Mouse (Mus musculus) megakaryocyte, embryonic 14.5 days (primary cell): ENCODE results near the gene Rpe. TPM values are rescaled to one million over a fixed set of nuclear protein-coding genes. Genes with fewer than 3 reads are reported as not detected.
"Not testable (repeated sequence)": the region's sequence is repeated elsewhere in the genome, so short reads cannot be mapped to it uniquely, and the experiment has no call there.

ENCODE experiments used
- H3K27me3 ChIP-seq: replicated peaks from 2 replicates; pipeline ENCODE3; 2012; ENCODE audit warnings: inconsistent platforms
- H3K36me3 ChIP-seq: replicated peaks from 2 replicates; pipeline ENCODE3; 2012; ENCODE audit warnings: low read length, inconsistent platforms, mixed read lengths
- H3K4me1 ChIP-seq: 2 replicates; pipeline ENCODE4 v1.6.1; 2012; ENCODE audit warnings: inconsistent platforms
- H3K4me3 ChIP-seq: replicated peaks from 2 replicates; pipeline ENCODE3; 2012; ENCODE audit warnings: moderate library complexity, mild to moderate bottlenecking, inconsistent platforms
- H3K9me3 ChIP-seq: 2 replicates; pipeline ENCODE4 v1.6.1; 2012; ENCODE audit warnings: inconsistent platforms
- FLI1 ChIP-seq: IDR thresholded peaks from 2 replicates; pipeline ENCODE4 v1.6.1; 2012; ENCODE audit warnings: low read length, inconsistent platforms, mixed read lengths
- GATA1 ChIP-seq: IDR thresholded peaks from 3 replicates; pipeline ENCODE4 v1.6.1; 2012; ENCODE audit warnings: mixed read lengths, low read length, inconsistent platforms, borderline replicate concordance
- polyA plus RNA-seq: library from polyadenylated mRNA; stranded (reverse); fragments of >175 nt; gene quantifications from 2 replicates; pipeline ENCODE4 v1.2.3, GENCODE M21; 2012; ENCODE audit warnings: low replicate concordance; ENCODE audit not compliant: insufficient read depth

Gene Rpe
- polyA plus RNA-seq, 1 experiment, result 8.7 TPM

GRCm38 (mm10) chr1:66692780-66693392 lies 7.7 kb upstream of the Rpe start:
- no peaks in the 10 kb centered on the region for H3K9me3 ChIP-seq
- H3K4me1 ChIP-seq, result peaks cover 10% of the 10 kb centered on the region
- TF ChIP-seq GATA1 (no peak), FLI1 (no peak)
- no peaks in the 10 kb centered on the region for H3K36me3 ChIP-seq
- no peak overlapping the region for H3K4me3 ChIP-seq
- no peaks in the 10 kb centered on the region for H3K27me3 ChIP-seq

- TF ChIP-seq GATA1 (no peak), FLI1 (no peak)
- H3K36me3 ChIP-seq, result no peaks in the 10 kb centered on the region
Observed at GRCm38 (mm10) chr1:66694266-66694665, 6.4 kb upstream of the Rpe start.

GRCm38 (mm10) chr1:66695296-66695695 lies 5.3 kb upstream of the Rpe start:
- Histone ChIP-seq H3K36me3 (no peaks in the 10 kb centered on the region), H3K4me3 (no peak overlapping the region), H3K4me1 (peaks cover 12% of the 10 kb centered on the region), H3K27me3 (no peaks in the 10 kb centered on the region), H3K9me3 (no peaks in the 10 kb centered on the region)
- TF ChIP-seq FLI1, result no peak
- TF ChIP-seq GATA1, result no peak

More at GRCm38 (mm10) chr1:66694266-66694665, 6.4 kb upstream of the Rpe start:
- Histone ChIP-seq H3K4me3 (peak overlapping the region; percentile 38), H3K4me1 (peaks cover 10% of the 10 kb centered on the region), H3K27me3 (no peaks in the 10 kb centered on the region), H3K9me3 (no peaks in the 10 kb centered on the region)

- not testable (repeated sequence) for H3K4me3 ChIP-seq, H3K9me3 ChIP-seq, H3K27me3 ChIP-seq
- peaks cover 15% of the 10 kb centered on the region for H3K36me3 ChIP-seq
- peaks cover 24% of the 10 kb centered on the region for H3K4me1 ChIP-seq
Observed at GRCm38 (mm10) chr1:66699630-66700029, 1.0 kb upstream of the Rpe start.

GRCm38 (mm10) chr1:66700149-66700692 lies 410 bp upstream of the Rpe start:
- H3K27me3 ChIP-seq, result no peaks in the 10 kb centered on the region
- no peak for TF ChIP-seq GATA1
- no peak for TF ChIP-seq FLI1
- peaks cover 23% of the 10 kb centered on the region for H3K4me1 ChIP-seq

GRCm38 (mm10) chr1:66701576-66701940 lies 927 bp downstream of the Rpe start:
- TF ChIP-seq FLI1, result no peak
- no peak for TF ChIP-seq GATA1
- H3K4me3 ChIP-seq, result peak overlapping the region; percentile 99
- H3K9me3 ChIP-seq, result no peaks in the 10 kb centered on the region
- no peaks in the 10 kb centered on the region for H3K27me3 ChIP-seq
- peaks cover 21% of the 10 kb centered on the region; the same call in 1 of the 2 replicates for H3K4me1 ChIP-seq
- H3K36me3 ChIP-seq, result peaks cover 26% of the 10 kb centered on the region

More at GRCm38 (mm10) chr1:66700149-66700692, 410 bp upstream of the Rpe start:
- no peaks in the 10 kb centered on the region for H3K9me3 ChIP-seq
- peak overlapping the region; percentile 99 for H3K4me3 ChIP-seq
- H3K36me3 ChIP-seq, result peaks cover 18% of the 10 kb centered on the region

GRCm38 (mm10) chr1:66702623-66703345 lies 2.2 kb downstream of the Rpe start:
- no peaks in the 10 kb centered on the region for H3K9me3 ChIP-seq
- peaks cover 37% of the 10 kb centered on the region for H3K36me3 ChIP-seq
- TF ChIP-seq FLI1 (no peak), GATA1 (no peak)
- H3K4me1 ChIP-seq, result peaks cover 21% of the 10 kb centered on the region; the same call in 1 of the 2 replicates
- H3K4me3 ChIP-seq, result no peak overlapping the region
- H3K27me3 ChIP-seq, result no peaks in the 10 kb centered on the region

GRCm38 (mm10) chr1:66704523-66704922 lies 3.9 kb downstream of the Rpe start:
- Histone ChIP-seq H3K4me3 (no peak overlapping the region), H3K4me1 (peaks cover 26% of the 10 kb centered on the region; the same call in 1 of the 2 replicates), H3K36me3 (peaks cover 54% of the 10 kb centered on the region), H3K9me3 (no peaks in the 10 kb centered on the region), H3K27me3 (no peaks in the 10 kb centered on the region)
- TF ChIP-seq FLI1 (no peak), GATA1 (no peak)

GRCm38 (mm10) chr1:66712859-66713258 lies 12.2 kb downstream of the Rpe start:
- TF ChIP-seq FLI1 (no peak), GATA1 (no peak)
- Histone ChIP-seq H3K4me3 (no peak overlapping the region), H3K36me3 (peaks cover 75% of the 10 kb centered on the region), H3K4me1 (peaks cover 6% of the 10 kb centered on the region; the same call in 1 of the 2 replicates), H3K27me3 (no peaks in the 10 kb centered on the region), H3K9me3 (no peaks in the 10 kb centered on the region)

- Histone ChIP-seq H3K9me3 (no peaks in the 10 kb centered on the region), H3K36me3 (peaks cover 46% of the 10 kb centered on the region), H3K27me3 (no peaks in the 10 kb centered on the region), H3K4me1 (no peaks in the 10 kb centered on the region), H3K4me3 (no peak overlapping the region)
- TF ChIP-seq FLI1, result no peak
- TF ChIP-seq GATA1, result no peak
Observed at GRCm38 (mm10) chr1:66730581-66730980, 29.9 kb downstream of the Rpe start.
